Mouse (Mus musculus) R1 (cell line): ENCODE measurements around the gene Prr5.
"Not testable (repeated sequence)": the region's sequence is repeated elsewhere in the genome, so short reads cannot be mapped to it uniquely, and the experiment has no call there.

Experiments
- DNase-seq: peaks from one replicate; pipeline ENCODE4 v3.0.0-alpha.2; 2018; ENCODE audit warnings: low read depth, low spot score

Gene Prr5

GRCm38 (mm10) chr15:84712566-84713405, 43.4 kb downstream of the Prr5 start:
- peak; percentile 88 for DNase-seq

- DNase-seq = peak; percentile 94
Observed at GRCm38 (mm10) chr15:84714730-84715129, 45.3 kb downstream of the Prr5 start.

- no peak for DNase-seq
Observed at GRCm38 (mm10) chr15:84715132-84715531, 45.7 kb downstream of the Prr5 start.

GRCm38 (mm10) chr15:84717570-84718270, 48.3 kb downstream of the Prr5 start:
- DNase-seq = not testable (repeated sequence)

GRCm38 (mm10) chr15:84718785-84719184, 49.4 kb downstream of the Prr5 start:
- DNase-seq = no peak

GRCm38 (mm10) chr15:84719791-84720190, 50.4 kb downstream of the Prr5 start, which contains the start of gene Arhgap8:
TSS of gene Arhgap8 (plus strand) at chr15:84720052.
- peak; percentile 67 for DNase-seq

GRCm38 (mm10) chr15:84720291-84721204, 51.1 kb downstream of the Prr5 start:
- DNase-seq = peak; percentile 86

GRCm38 (mm10) chr15:84723656-84724055, 54.2 kb downstream of the Prr5 start:
- peak; percentile 83 for DNase-seq

GRCm38 (mm10) chr15:84724199-84724598, 54.8 kb downstream of the Prr5 start:
- peak; percentile 74 for DNase-seq

GRCm38 (mm10) chr15:84729685-84730084, 60.3 kb downstream of the Prr5 start:
- no peak for DNase-seq

- no peak for DNase-seq
Observed at GRCm38 (mm10) chr15:84730893-84731292, 61.5 kb downstream of the Prr5 start.

GRCm38 (mm10) chr15:84731676-84732424, 62.4 kb downstream of the Prr5 start:
- DNase-seq = no peak

GRCm38 (mm10) chr15:84732425-84732749, 63.0 kb downstream of the Prr5 start:
- peak; percentile 70 for DNase-seq

GRCm38 (mm10) chr15:84736346-84736993, 67.0 kb downstream of the Prr5 start:
- no peak for DNase-seq

- no peak for DNase-seq
Observed at GRCm38 (mm10) chr15:84736994-84737346, 67.5 kb downstream of the Prr5 start.

GRCm38 (mm10) chr15:84738246-84738645, 68.8 kb downstream of the Prr5 start:
- peak; percentile 52 for DNase-seq

- no peak for DNase-seq
Observed at GRCm38 (mm10) chr15:84741573-84741972, 72.2 kb downstream of the Prr5 start.

- DNase-seq = peak; percentile 45
Observed at GRCm38 (mm10) chr15:84743347-84743746, 73.9 kb downstream of the Prr5 start.

GRCm38 (mm10) chr15:84744308-84744707, 74.9 kb downstream of the Prr5 start:
- no peak for DNase-seq

GRCm38 (mm10) chr15:84745831-84746230, 76.4 kb downstream of the Prr5 start:
- DNase-seq = no peak
